Mouse (Mus musculus): ENCODE data around the gene Sympk. TPM values are rescaled to one million over a fixed set of nuclear protein-coding genes. Genes with fewer than 3 reads are reported as not detected.

The Sympk gene
- polyA plus RNA-seq, 1 experiment from 2014 or later = 30.1 TPM

DNA sequence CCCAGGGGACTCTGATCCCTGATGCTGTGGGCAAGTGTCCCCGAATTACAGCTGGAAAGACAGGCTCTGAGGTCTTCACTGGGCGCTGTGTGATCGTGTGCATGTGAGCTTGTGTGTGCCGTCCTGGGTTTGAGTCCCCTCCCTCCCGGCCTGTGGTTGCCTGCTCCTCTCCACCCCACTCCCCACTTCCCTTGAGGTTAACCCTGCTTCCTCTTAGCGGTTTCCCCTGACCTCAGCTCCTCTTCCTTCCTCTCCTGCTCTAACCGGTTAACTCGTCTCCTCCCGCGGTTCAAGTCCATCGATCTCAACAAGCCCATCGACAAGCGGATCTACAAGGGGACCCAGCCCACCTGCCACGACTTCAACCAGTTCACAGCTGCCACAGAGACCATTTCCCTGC is 53.6 kb downstream of the Sympk start:
- WGBS = 76% methylated on average over 14 of the region's 14 CpGs
- Histone ChIP-seq H3K4me1 (replicated peaks) (peaks cover 22% of the 10 kb centered on the region), H3K27me3 (no peaks in the 10 kb centered on the region), H3K36me3 (peaks cover 42% of the 10 kb centered on the region), H3K4me3 (peak overlapping the region; percentile 84), H3K27ac (replicated peaks) (no peak overlapping the region), H3K9me3 (no peaks in the 10 kb centered on the region), H3K4me2 (peak overlapping the region; percentile 82), H3K9ac (no peak overlapping the region)
- ATAC-seq (ENCODE audit: low FRiP score, low read depth) = no peak

DNA sequence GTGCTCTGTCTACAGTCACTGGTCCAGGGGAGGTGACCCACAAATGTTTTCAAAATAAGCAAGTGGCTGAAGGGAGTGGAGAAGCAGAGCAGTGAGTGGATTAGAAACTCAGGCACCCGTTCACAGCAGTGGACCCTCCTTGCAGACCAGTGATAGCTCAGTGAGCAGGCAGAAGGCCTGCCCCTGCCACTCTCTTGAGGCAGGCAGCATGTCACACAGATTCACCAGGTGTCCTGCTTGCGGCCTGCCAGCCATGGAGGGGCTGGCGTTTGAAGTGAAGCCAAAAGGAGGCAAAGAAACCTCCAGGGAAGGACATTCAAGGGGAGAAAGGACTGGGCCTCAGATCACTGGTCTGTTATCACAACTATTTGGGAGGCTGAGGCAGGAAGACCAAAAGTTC is 54.6 kb downstream of the Sympk start:
- H3K27ac ChIP-seq (replicated peaks) = no peak overlapping the region
- H3K9me3 ChIP-seq = no peaks in the 10 kb centered on the region
- peaks cover 48% of the 10 kb centered on the region for H3K36me3 ChIP-seq
- ATAC-seq (ENCODE audit: low FRiP score, low read depth) = no peak
- no peak overlapping the region for H3K4me3 ChIP-seq
- no peak overlapping the region for H3K9ac ChIP-seq
- WGBS = 80% methylated on average over 3 of the region's 3 CpGs
- H3K27me3 ChIP-seq = no peaks in the 10 kb centered on the region
- no peak overlapping the region for H3K4me2 ChIP-seq
- H3K4me1 ChIP-seq (replicated peaks) = peaks cover 29% of the 10 kb centered on the region

DNA sequence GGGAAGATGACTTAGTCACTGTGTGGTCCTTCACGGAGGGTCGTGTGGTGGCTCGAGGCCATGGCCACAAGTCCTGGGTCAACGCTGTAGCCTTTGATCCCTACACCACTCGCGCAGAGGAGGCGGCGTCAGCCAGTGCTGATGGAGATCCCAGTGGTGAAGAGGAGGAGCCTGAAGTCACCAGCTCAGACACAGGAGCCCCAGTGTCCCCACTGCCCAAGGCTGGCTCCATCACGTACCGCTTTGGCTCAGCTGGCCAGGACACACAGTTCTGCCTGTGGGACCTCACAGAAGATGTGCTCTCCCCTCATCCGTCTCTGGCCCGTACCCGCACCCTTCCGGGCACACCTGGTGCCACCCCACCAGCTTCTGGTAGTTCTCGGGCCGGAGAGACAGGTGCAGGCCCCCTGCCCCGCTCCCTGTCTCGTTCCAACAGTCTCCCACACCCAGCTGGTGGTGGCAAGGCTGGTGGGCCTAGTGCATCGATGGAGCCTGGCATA is 56.3 kb downstream of the Sympk start:
- H3K4me1 ChIP-seq (replicated peaks) = peaks cover 36% of the 10 kb centered on the region
- H3K4me3 ChIP-seq = no peak overlapping the region
- ATAC-seq (ENCODE audit: low FRiP score, low read depth) = no peak
- WGBS = 92% methylated on average over 19 of the region's 19 CpGs
- H3K27me3 ChIP-seq = no peaks in the 10 kb centered on the region
- H3K4me2 ChIP-seq = no peak overlapping the region
- no peak overlapping the region for H3K27ac ChIP-seq (replicated peaks)
- H3K9me3 ChIP-seq = no peaks in the 10 kb centered on the region
- no peak overlapping the region for H3K9ac ChIP-seq
- peaks cover 53% of the 10 kb centered on the region for H3K36me3 ChIP-seq

DNA sequence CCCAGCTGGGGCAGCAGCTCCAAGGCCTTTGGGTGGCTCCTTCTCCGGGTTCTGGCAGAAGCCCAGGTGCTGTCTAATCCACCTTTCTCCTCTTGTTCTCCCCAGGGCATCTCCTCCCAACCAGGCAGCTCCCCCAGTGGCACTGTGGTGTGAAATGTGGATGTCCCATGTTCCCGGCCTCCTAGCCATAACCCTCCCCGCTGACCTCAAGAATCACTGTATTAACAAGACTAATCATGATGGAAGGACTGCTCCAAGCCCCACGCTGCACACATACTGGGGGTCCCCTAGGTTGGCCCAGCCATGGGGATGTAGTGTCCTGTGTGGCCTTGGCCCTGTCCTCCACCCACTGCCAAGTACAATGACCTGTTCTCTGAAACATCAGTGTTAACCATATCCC is 58.0 kb downstream of the Sympk start:
- 92% methylated on average over 4 of the region's 4 CpGs for WGBS
- Histone ChIP-seq H3K27ac (replicated peaks) (no peak overlapping the region), H3K4me3 (no peak overlapping the region), H3K4me2 (no peak overlapping the region), H3K4me1 (replicated peaks) (peaks cover 35% of the 10 kb centered on the region), H3K36me3 (peaks cover 54% of the 10 kb centered on the region), H3K9me3 (no peaks in the 10 kb centered on the region), H3K27me3 (no peaks in the 10 kb centered on the region), H3K9ac (no peak overlapping the region)
- no peak for ATAC-seq (ENCODE audit: low FRiP score, low read depth)

DNA sequence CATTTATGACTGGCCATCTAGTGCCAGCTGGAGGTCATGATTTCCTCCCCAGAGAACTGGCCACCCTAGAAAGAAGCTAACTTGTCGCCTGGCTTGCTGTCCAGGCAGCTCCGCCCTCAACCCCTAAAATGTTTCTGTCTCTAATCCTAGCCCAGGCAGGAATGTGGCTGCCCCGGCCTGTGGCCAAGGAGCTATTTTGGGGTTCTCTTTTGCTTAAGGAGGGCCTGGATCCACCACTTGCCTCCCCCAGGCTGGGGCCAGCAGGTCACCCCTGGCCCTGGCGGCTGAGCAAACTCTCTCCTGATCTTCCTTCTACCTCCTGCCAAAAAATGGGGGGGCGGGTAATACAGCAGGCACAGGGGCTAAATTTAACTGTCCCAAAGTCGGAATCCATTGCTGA is 58.9 kb downstream of the Sympk start:
- no peak overlapping the region for H3K4me2 ChIP-seq
- no peak overlapping the region for H3K9ac ChIP-seq
- H3K4me1 ChIP-seq (replicated peaks) = peaks cover 26% of the 10 kb centered on the region
- no peaks in the 10 kb centered on the region for H3K27me3 ChIP-seq
- H3K36me3 ChIP-seq = peaks cover 54% of the 10 kb centered on the region
- no peak for ATAC-seq (ENCODE audit: low FRiP score, low read depth)
- no peak overlapping the region for H3K27ac ChIP-seq (replicated peaks)
- H3K4me3 ChIP-seq = no peak overlapping the region
- no peaks in the 10 kb centered on the region for H3K9me3 ChIP-seq
- WGBS = 64% methylated on average over 6 of the region's 6 CpGs

DNA sequence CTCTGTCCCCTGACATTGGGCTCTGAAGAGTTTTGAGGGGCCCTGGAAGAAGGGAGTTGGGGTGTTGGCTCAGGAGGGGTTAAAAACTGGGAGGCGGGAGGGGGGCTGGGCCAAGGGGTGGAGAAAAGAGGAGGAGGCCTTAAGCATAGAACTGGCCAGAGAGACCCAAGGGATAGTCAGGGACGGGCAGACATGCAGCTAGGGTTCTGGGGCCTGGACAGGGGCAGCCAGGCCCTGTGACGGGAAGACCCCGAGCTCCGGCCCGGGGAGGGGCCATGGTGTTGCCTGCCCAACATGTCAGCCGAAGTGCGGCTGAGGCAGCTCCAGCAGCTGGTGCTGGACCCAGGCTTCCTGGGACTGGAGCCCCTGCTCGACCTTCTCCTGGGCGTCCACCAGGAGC is 59.5 kb downstream of the Sympk start, which contains the start of gene Dmpk:
Gene Dmpk, plus strand, starts transcription at position 149 of the 400 bp plus-strand sequence.
- Histone ChIP-seq H3K27ac (replicated peaks) (no peak within 1 kb of the TSS), H3K4me2 (peak within 1 kb of the TSS; percentile 17; the same call in 1 of the 2 replicates), H3K9ac (no peak within 1 kb of the TSS), H3K27me3 (no peaks in the 10 kb centered on the region), H3K4me1 (replicated peaks) (peaks cover 23% of the 10 kb centered on the region), H3K9me3 (no peaks in the 10 kb centered on the region), H3K4me3 (0 out of 2 replicates have a peak within 1 kb of the TSS, but pooled peaks have one; percentile 11), H3K36me3 (peaks cover 48% of the 10 kb centered on the region)
- WGBS = 48% methylated on average over 10 of the region's 10 CpGs
- ATAC-seq (ENCODE audit: low FRiP score, low read depth) = no peak

DNA sequence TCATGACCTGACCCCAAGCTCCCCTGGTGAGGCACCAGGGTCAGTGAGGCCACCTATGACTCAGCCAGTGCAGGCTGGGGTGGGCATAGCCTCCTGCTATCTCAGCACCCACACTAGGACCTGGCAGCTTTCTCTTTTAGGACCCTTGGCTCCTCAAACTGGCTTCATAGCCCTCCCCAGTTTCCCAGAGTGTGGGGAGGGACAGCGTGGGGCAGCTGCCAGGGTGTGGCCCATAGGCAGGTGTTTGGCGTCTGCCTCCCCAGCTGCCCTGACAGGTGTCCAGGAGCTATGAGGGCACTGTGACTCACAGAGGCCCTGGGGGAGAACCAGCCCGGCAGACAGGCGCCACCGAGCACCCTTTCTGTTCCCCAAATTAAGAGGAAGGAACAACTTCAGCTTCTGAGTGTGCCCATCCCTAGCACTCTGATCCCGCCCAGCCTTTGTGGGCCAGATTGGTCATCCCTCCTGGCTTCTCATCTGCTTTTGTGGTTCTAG is 60.1 kb downstream of the Sympk start:
- WGBS = 73% methylated on average over 6 of the region's 6 CpGs
- peak overlapping the region; percentile 17; the same call in 1 of the 2 replicates for H3K4me2 ChIP-seq
- ATAC-seq (ENCODE audit: low FRiP score, low read depth) = no peak

DNA sequence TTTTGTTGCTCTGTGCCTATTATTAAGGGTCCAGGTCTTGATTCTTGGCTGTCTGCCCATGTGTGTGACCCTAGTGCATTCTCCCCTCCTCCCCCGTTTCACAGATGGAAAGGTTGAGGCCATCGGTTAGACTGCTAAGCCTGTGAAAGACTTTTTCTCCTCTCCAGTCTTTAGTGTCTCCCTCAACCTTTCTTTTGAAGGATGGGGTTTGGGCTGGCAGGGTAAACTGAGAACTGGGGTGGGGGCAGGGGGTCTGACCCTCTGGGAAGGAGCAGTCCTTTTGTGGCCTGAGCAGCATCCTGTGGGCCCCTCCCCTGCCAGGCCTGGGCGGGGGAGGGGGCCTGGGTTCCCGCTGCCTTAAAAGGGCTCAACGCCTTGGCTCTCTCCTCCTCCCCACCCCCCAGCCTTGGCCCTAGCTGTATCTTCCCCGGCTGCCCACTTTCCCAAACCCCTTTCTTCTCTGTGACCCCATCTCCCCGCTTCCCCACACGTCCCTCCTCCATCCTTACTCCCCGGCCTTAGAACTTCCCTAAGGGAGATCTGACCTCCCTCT is 60.8 kb downstream of the Sympk start:
- Histone ChIP-seq H3K4me3 (no peak overlapping the region), H3K27ac (replicated peaks) (no peak overlapping the region), H3K27me3 (no peaks in the 10 kb centered on the region), H3K4me2 (no peak overlapping the region), H3K4me1 (replicated peaks) (peaks cover 23% of the 10 kb centered on the region), H3K9me3 (no peaks in the 10 kb centered on the region), H3K9ac (no peak overlapping the region), H3K36me3 (peaks cover 48% of the 10 kb centered on the region)
- 23% methylated on average over 9 of the region's 9 CpGs for WGBS
- ATAC-seq (ENCODE audit: low FRiP score, low read depth) = no peak

More for the DNA sequence above, 60.1 kb downstream of the Sympk start:
- Histone ChIP-seq H3K27ac (replicated peaks) (no peak overlapping the region), H3K9ac (no peak overlapping the region), H3K4me3 (no peak overlapping the region), H3K27me3 (no peaks in the 10 kb centered on the region), H3K36me3 (peaks cover 48% of the 10 kb centered on the region), H3K9me3 (no peaks in the 10 kb centered on the region), H3K4me1 (replicated peaks) (peaks cover 23% of the 10 kb centered on the region)

DNA sequence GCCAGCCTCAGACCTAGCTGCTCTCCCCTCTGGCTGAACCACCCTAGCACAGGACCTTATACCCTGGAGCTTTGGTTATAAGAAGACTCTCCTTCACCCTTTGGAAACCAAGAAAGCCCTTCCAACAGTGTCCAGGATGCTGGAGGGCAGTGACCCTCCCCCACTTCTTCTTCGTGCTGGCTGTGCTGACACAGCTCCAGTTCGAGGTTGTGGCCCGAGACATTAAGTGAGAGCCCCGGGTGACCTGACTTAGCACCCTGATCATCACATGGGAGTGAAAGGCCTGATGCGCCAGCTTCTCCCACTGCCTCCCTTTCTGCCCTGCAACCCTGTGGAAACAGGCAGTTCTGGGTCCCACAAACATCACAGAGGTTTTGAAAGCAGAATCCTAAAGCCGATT is 61.3 kb downstream of the Sympk start:
- Histone ChIP-seq H3K4me1 (replicated peaks) (peaks cover 23% of the 10 kb centered on the region), H3K4me2 (no peak overlapping the region), H3K9me3 (no peaks in the 10 kb centered on the region), H3K4me3 (no peak overlapping the region), H3K27me3 (peaks cover 3% of the 10 kb centered on the region; the same call in 1 of the 2 replicates), H3K27ac (replicated peaks) (no peak overlapping the region), H3K36me3 (peaks cover 48% of the 10 kb centered on the region), H3K9ac (no peak overlapping the region)
- WGBS = 15% methylated on average over 6 of the region's 6 CpGs
- ATAC-seq (ENCODE audit: low FRiP score, low read depth) = no peak

DNA sequence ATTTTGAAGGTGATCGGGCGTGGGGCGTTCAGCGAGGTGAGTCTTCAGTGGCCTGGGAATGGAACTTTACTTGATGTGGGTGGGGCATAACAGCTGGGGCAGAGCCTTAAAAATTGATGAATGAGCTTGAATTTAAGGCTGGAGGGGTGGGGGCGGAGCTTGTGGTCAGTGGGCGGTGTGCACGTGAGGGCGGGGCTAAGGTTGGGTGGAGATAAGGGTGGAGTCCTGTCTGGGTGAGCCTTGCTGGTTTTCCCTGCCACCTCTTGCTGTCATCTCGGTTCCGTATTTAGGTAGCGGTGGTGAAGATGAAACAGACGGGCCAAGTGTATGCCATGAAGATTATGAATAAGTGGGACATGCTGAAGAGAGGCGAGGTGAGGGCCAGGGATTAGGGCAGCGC is 61.9 kb downstream of the Sympk start:
- no peak for ATAC-seq (ENCODE audit: low FRiP score, low read depth)
- Histone ChIP-seq H3K4me2 (no peak overlapping the region), H3K4me3 (no peak overlapping the region), H3K27ac (replicated peaks) (no peak overlapping the region), H3K4me1 (replicated peaks) (peaks cover 23% of the 10 kb centered on the region), H3K9me3 (no peaks in the 10 kb centered on the region), H3K9ac (no peak overlapping the region), H3K36me3 (peaks cover 46% of the 10 kb centered on the region), H3K27me3 (peaks cover 8% of the 10 kb centered on the region; the same call in 1 of the 2 replicates)
- 17% methylated on average over 14 of the region's 14 CpGs for WGBS

DNA sequence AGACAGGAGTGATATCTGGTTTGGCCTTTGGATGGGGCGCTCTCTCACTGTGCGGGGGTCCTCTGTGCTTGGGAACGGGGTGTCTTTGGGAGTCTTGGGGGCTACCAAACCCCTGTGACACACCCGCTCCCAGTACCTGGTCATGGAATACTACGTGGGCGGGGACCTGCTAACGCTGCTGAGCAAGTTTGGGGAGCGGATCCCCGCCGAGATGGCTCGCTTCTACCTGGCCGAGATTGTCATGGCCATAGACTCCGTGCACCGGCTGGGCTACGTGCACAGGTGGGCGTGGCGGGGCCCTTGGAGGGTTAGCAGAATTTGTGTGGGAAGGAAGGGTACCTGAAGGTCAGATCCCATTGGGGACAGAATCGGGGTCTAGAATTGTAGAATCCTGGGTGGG is 62.6 kb downstream of the Sympk start:
- peaks cover 24% of the 10 kb centered on the region for H3K4me1 ChIP-seq (replicated peaks)
- no peak overlapping the region for H3K4me2 ChIP-seq
- H3K9me3 ChIP-seq = no peaks in the 10 kb centered on the region
- no peak overlapping the region for H3K4me3 ChIP-seq
- no peak overlapping the region for H3K27ac ChIP-seq (replicated peaks)
- no peak for ATAC-seq (ENCODE audit: low FRiP score, low read depth)
- H3K9ac ChIP-seq = no peak overlapping the region
- WGBS = 72% methylated on average over 18 of the region's 18 CpGs
- peaks cover 39% of the 10 kb centered on the region for H3K36me3 ChIP-seq
- peaks cover 15% of the 10 kb centered on the region for H3K27me3 ChIP-seq

DNA sequence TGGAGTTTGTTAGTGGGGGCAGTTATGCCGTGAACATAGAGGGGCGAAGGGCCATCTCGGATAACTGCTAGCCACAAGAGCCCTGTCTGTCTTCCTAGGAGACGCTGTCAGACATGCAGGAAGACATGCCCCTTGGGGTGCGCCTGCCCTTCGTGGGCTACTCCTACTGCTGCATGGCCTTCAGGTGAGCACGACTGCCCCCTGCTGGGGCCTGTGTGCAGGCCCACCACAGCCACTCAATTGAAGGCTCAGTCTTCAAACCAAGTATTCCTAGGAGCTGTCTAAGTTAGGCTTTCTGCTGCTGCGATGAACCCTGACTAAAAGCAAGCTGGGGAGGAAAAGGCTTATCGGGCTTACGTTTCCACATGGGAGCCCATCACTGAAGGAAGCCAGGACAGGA is 64.6 kb downstream of the Sympk start:
- Histone ChIP-seq H3K4me3 (no peak overlapping the region), H3K4me1 (replicated peaks) (peaks cover 37% of the 10 kb centered on the region), H3K9me3 (no peaks in the 10 kb centered on the region), H3K36me3 (peaks cover 26% of the 10 kb centered on the region), H3K27me3 (peaks cover 26% of the 10 kb centered on the region), H3K4me2 (no peak overlapping the region), H3K27ac (replicated peaks) (no peak overlapping the region), H3K9ac (no peak overlapping the region)
- no peak for ATAC-seq (ENCODE audit: low FRiP score, low read depth)
- WGBS = 41% methylated on average over 10 of the region's 10 CpGs
